Mouse (Mus musculus): ENCODE results near the gene Cdhr1. TPM values are rescaled to one million over a fixed set of nuclear protein-coding genes. Genes with fewer than 3 reads are reported as not detected.

Gene Cdhr1
- polyA plus RNA-seq (2021; fragmentation: Nextera tagmentation): 1.7 and 2.4 TPM in 2 replicates
- long read RNA-seq, experiment 1, full-length matches to known transcripts: 15 of 26 reads
- long read RNA-seq, experiment 1, partial matches to known transcripts: 9 of 26 reads
- long read RNA-seq, experiment 1, other reads (novel, unspliced or antisense): 2 of 26 reads
- long read RNA-seq, experiment 2, partial matches to known transcripts: 5 of 5 reads
- long read RNA-seq, experiment 2, other reads (novel, unspliced or antisense): 0 of 5 reads

DNA sequence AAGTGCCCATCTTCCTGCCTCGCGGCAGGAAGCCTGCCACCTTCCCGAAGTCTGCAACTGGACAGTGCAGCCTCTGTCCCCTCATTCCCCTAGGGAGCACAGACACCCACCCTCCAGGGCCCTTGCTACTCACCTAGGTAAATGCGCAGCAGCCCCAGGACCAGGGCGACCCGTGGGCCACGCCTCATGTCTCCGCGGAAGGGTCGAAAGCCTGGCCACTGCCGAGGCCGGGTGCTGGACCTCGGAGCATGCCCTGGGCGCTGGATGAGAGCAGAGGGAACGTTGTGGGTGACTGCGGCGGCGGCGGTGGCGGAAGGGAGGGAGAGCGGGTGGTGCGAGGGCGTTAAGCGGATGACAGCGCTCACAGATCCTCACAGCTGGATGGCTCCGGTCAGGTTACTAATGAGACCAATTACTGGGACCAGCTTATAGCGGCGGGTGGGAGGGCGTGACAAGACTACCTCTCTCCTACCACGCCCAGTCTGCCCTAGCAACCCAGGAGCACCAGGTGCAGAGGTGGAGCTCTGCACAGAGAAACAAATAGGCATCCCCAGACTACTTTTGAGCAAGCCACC lies at the start of gene Cdhr1:
Cdhr1 (minus strand) TSS at position 392 of the 575 bp plus-strand sequence.

DNA sequence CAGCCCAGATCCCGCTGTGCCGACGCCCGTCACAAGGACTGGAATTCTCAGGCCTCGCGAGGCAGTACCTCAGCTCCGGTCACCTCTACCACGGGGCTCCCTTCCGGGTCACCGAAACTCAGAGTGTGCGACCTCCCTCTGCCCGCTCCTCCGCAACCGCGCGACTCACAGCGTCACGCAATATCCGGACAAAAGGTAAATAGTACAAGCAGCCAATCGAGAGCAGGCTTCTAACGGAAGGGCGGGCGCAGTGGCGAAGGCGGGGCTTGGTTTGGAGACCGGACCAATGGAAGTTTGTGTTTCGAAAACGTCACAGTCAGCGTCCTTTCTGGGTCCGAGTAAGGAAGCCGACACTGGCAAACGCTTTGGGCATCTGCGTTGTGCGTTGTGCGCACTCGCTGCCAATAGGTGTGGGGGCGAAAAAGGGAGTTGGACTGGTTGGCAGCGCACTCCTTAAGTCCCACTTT lies 37.0 kb upstream of the Cdhr1 start, which contains the start of gene Ghitm:
Ghitm (minus strand) TSS at position 146 of the 467 bp plus-strand sequence.

DNA sequence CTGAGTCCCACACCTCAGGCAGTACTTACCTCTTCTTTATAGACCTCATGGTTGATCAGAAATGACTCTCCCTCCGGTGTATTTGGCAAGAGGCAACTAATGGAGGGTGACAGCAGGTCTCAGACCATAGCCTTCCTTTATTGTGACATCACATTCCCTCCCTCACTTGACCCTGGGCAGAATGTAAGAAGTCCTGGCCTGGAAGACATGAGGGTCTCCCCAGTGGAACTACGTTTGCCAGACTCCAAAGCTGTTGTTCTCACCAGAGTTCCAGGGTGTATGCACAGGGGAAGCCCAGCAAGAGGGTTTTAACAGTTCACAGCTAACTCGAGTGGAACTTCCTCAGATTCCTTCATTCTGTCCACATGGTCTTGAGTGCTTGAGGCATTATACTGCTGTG lies 15.8 kb upstream of the Cdhr1 start, which contains the start of gene 2610528A11Rik:
2610528A11Rik (minus strand) TSS at position 101 of the 400 bp plus-strand sequence.

DNA sequence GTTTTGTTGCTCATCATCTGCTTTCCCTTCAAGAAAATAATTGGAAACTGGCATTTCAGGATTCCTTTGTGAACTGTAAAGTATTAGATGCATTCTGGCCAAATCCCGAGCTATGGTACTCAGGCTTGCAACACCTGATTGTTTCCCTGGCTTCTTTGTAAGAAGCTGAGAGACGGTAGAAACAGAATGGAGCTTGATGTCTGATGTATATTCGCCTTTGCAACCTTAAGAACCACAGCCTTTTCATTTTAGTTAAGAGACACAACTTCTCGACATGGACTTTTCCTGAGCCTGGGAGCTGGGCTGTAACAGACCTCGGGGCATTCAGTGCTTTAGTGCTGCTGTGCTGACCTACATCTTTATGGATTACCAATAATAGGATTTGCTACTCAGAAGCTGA lies 30.5 kb downstream of the Cdhr1 start, which contains the start of gene Lrit2:
Lrit2 (plus strand) TSS at position 301 of the 400 bp plus-strand sequence.

DNA sequence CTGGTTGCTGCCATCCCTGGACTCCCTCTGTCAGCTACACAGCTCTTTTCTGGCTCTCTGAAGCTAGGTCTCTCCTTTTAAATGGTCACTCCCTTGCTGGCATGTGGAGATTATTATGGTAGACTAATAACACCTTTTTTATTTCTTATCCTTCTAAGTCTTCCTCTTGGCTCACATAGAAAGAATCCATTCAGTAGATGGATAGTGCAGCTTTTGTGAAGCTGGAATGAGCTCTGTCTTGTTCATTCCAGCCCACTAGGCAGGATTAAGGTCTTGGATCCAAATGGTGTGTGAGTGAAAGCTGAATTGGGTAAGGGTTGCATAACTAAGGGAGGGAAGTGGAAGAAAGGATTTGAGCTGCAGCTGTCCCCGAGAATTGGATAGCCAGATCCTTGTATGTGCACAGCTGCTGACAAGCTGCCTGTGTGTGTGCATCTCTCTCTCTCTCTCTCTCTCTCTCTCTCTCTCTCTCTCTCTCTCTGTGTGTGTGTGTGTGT lies 49.2 kb downstream of the Cdhr1 start, which contains the start of gene Rgr:
Rgr (minus strand) TSS at position 51 of the 497 bp plus-strand sequence.

Other genes starting within 250 kb of the Cdhr1 start
- gene Ccser2, start 129.6 kb downstream of the Cdhr1 start, polyA plus RNA-seq (2021; fragmentation: Nextera tagmentation): 45.6 and 52.7 TPM in 2 replicates
- gene Rgr, start 49.4 kb downstream of the Cdhr1 start, polyA plus RNA-seq (2021; fragmentation: Nextera tagmentation): not detected in 2 replicates
- gene Lrit1, start 43.5 kb downstream of the Cdhr1 start, polyA plus RNA-seq (2021; fragmentation: Nextera tagmentation): not detected in 2 replicates
- not detected in 2 replicates for gene Lrit2, start 30.4 kb downstream of the Cdhr1 start, polyA plus RNA-seq (2021; fragmentation: Nextera tagmentation)
- 1.2 and 1.9 TPM in 2 replicates for gene 2610528A11Rik, start 15.7 kb upstream of the Cdhr1 start, polyA plus RNA-seq (2021; fragmentation: Nextera tagmentation)
- 717 and 756 TPM in 2 replicates for gene Ghitm, start 36.9 kb upstream of the Cdhr1 start, polyA plus RNA-seq (2021; fragmentation: Nextera tagmentation)

Measured in left cerebral cortex, adult 6 months (tissue).